Mouse (Mus musculus): ENCODE measurements around the gene Trpc7.

GRCm38 (mm10) chr13:56895386-56895785 lies 407 bp downstream of the Trpc7 start:
- no peak for TF ChIP-seq CTCF (IDR thresholded peaks at IDR 0.05; ENCODE audit: insufficient read depth, low read length)
- TF ChIP-seq POLR2A (IDR thresholded peaks at IDR 0.05; ENCODE audit: borderline replicate concordance, extremely low read depth, low read depth, low read length): no peak

All from lung, adult 2 months (tissue).